Mouse (Mus musculus) neutrophil, adult 59 days (primary cell): ENCODE measurements around the gene Ptprs. TPM values are rescaled to one million over a fixed set of nuclear protein-coding genes. Genes with fewer than 3 reads are reported as not detected.

ENCODE experiments used
- total RNA-seq, 2 experiments: library from RNA; stranded (reverse); gene quantifications; 1 replicate in 1 of 2; 2 replicates in 1 of 2; pipeline ENCODE4 v1.2.4; 2023

Ptprs gene
- total RNA-seq: 10 to 100 TPM; 23.5 to 24.6 TPM

GRCm38 (mm10) chr17:56476402-56476752, at the start of gene Ptprs:
Gene Ptprs, minus strand, starts transcription at chr17:56476483.

GRCm38 (mm10) chr17:56512310-56512709, 36.0 kb upstream of the Ptprs start, which contains the start of gene Znrf4:
Gene Znrf4, minus strand, starts transcription at chr17:56512431.

Other genes with a start within 250 kb of the Ptprs start
- gene Fem1a, start 219.7 kb downstream of the Ptprs start, total RNA-seq: 10 to 100 TPM; 12.7 to 12.8 TPM
- gene Ticam1, start 199.7 kb downstream of the Ptprs start, total RNA-seq: 10 to 100 TPM; 13.2 to 15.0 TPM
- 10 to 100 TPM; 45.8 to 53.2 TPM for gene Plin3, start 183.6 kb downstream of the Ptprs start, total RNA-seq
- not detected for gene Arrdc5, start 176.2 kb downstream of the Ptprs start, total RNA-seq
- gene Uhrf1, start 173.2 kb downstream of the Ptprs start, total RNA-seq: 10 to 100 TPM; 88.7 to 96.5 TPM
- 10 to 100 TPM; 16.8 to 18.0 TPM for gene Kdm4b, start 150.4 kb downstream of the Ptprs start, total RNA-seq
- gene Znrf4, start 35.9 kb upstream of the Ptprs start, total RNA-seq: not detected
- 1 to 10 TPM; 3.8 to 4.1 TPM for gene Gm20219, start 77.9 kb upstream of the Ptprs start, total RNA-seq
- 100 to 1,000 TPM; 246 to 264 TPM for gene Safb2, start 108.1 kb upstream of the Ptprs start, total RNA-seq
- 100 to 1,000 TPM; 131 to 143 TPM for gene Safb, start 108.3 kb upstream of the Ptprs start, total RNA-seq
- gene 2410015M20Rik, start 133.3 kb upstream of the Ptprs start, total RNA-seq: 10 to 100 TPM; 46.1 to 46.2 TPM
- gene Rpl36, start 136.9 kb upstream of the Ptprs start, total RNA-seq: 100 to 1,000 TPM; 435 to 479 TPM
- gene Lonp1, start 150.4 kb upstream of the Ptprs start, total RNA-seq: 10 to 100 TPM; 19.7 to 22.8 TPM
- 1 to 10 TPM; 1.3 to 1.7 TPM for gene Catsperd, start 151.7 kb upstream of the Ptprs start, total RNA-seq
- gene Ranbp3, start 196.8 kb upstream of the Ptprs start, total RNA-seq: 10 to 100 TPM; 58.0 to 58.8 TPM
- 10 to 100 TPM; 60.0 to 63.3 TPM for gene Ndufa11, start 241.3 kb upstream of the Ptprs start, total RNA-seq
- 1 to 10 TPM; 1.9 to 2.4 TPM for gene Vmac, start 241.5 kb upstream of the Ptprs start, total RNA-seq